Mouse (Mus musculus) erythroblast, adult 5-6 weeks (primary cell): ENCODE data around the gene Kcnn3. TPM values are rescaled to one million over a fixed set of nuclear protein-coding genes. Genes with fewer than 3 reads are reported as not detected.

ENCODE experiments used
- ATAC-seq: replicated peaks from 2 replicates; pipeline ENCODE4 v1.8.0; 2016; ENCODE audit warnings: moderate number of reproducible peaks, mild to moderate bottlenecking, moderate TSS enrichment, inconsistent platforms; ENCODE audit not compliant: poor library complexity, low FRiP score, severe bottlenecking
- total RNA-seq, 2 experiments: library from RNA; stranded (forward) in 1 of 2; stranded (reverse) in 1 of 2; fragments of 150-400 nt in 1 of 2; fragments of 200-764, 138-1000 nt in 1 of 2; gene quantifications; 2 replicates each; pipeline versions ENCODE4 v1.2.3 to v1.2.4; 2015 to 2017; ENCODE audit warnings: low replicate concordance in 2 of 2

Gene Kcnn3
- total RNA-seq, 2 experiments from 2014 or later, result 0.26 TPM; not detected in 1

GRCm38 (mm10) chr3:89558972-89559910 lies 39.3 kb downstream of the Kcnn3 start:
- no peak for ATAC-seq

GRCm38 (mm10) chr3:89561386-89561785 lies 41.4 kb downstream of the Kcnn3 start:
- no peak for ATAC-seq

GRCm38 (mm10) chr3:89565371-89565770 lies 45.4 kb downstream of the Kcnn3 start:
- no peak for ATAC-seq

- no peak for ATAC-seq
These were observed 49.1 kb downstream of the Kcnn3 start for GRCm38 (mm10) chr3:89569058-89569457.

- ATAC-seq, result no peak
These were observed 49.9 kb downstream of the Kcnn3 start for GRCm38 (mm10) chr3:89569707-89570324.

GRCm38 (mm10) chr3:89570362-89570761 lies 50.4 kb downstream of the Kcnn3 start:
- ATAC-seq, result no peak

- no peak for ATAC-seq
These were observed 54.3 kb downstream of the Kcnn3 start for GRCm38 (mm10) chr3:89574260-89574659.

GRCm38 (mm10) chr3:89576381-89576780 lies 56.4 kb downstream of the Kcnn3 start:
- ATAC-seq, result no peak

DNA sequence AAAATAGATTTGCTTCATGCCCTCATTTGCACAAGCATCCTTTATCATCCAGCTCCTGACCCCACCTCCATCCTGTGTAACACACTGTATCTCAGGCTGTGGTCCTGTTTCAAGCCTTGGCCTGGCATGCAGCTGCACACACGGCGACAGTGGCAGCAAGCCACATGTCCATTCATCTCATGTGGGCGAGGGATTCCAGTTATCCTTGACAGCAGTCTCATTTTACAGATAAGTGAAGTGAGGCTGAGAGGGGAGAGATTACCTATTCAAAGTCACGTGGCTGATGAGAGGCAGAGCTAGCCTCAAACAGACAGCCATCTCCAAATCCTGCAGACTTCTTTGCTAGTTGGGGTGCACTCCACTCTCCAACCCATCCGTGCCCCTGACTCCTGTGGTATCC lies 57.2 kb downstream of the Kcnn3 start:
- ATAC-seq, result no peak

DNA sequence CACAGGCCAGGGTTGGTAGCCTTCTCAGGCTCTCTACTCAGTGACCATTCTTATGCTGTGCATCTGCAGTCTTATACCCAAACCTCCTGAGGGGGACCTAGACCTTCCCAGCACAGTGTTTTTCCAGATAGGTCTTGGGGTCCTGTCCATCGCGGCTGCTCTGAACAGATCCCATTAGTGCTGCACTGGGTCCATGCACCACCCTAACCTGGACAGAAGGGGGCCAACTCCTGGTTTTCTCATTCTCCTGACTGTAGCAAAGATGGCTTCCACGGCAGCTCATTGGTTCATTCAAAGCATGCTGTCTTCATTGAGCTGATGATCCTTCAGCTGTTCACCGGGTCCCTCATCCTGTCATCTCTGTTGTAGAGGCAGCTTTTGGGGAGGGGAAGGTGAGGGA lies 58.1 kb downstream of the Kcnn3 start:
- ATAC-seq, result no peak

DNA sequence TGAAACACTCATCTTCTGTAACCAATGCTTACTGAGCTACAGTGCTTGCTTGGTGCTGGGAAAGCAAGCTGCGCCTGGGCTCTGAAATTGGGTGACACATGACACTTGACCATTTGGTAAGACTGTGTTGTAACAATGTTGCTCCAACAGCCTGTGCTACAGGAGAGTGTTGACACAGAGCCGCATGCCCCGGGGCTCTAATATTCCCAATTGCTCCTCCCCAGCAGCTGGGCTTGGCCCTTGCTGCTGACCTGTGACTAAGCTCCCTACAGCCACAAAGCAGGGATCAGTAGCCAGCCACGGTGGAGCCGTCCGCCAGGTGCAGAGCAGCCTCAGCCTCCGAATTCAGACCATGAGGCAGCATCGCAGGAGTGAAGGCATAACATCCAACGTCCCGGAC lies 58.8 kb downstream of the Kcnn3 start:
- no peak for ATAC-seq

DNA sequence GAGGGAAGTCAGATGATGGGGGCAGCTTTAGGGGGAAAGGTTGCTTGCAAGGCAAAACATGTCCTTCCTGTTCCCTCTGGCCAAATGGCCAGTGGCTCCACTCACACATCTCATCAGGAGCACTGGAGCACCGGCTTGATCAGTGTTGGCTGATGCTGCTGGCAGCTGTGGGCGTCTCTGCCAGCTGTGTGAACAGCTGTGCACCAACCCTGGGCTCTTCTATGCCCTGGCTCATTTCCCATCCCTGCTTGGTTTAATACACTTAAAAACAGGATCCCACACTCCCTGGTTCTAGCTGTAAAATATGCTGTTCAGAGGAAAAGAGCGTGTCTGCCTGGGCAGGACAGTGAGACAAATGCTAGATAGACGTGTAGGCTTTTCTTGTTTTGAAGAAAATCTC lies 64.3 kb downstream of the Kcnn3 start:
- no peak for ATAC-seq

DNA sequence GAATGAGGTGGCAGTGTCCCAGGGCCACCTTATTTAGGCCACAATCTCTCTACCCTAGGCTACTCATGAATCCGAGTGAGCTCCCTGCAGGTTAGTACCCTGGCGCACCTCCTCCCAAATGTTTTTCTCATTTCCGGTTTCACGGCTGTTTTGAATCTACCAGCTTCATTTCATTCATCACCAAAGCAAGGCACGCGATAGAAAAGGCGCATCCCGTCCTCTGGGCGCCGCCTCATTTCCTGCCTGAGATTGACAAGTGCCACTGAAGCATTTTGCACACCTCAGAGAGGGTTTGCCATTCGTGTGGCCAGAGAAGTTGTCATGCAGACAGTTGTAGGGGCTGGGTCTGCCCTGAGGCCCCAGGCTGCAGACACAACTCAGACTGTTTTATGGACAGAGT lies 68.5 kb downstream of the Kcnn3 start:
- no peak for ATAC-seq

GRCm38 (mm10) chr3:89589321-89589720 lies 69.4 kb downstream of the Kcnn3 start:
- ATAC-seq, result no peak

DNA sequence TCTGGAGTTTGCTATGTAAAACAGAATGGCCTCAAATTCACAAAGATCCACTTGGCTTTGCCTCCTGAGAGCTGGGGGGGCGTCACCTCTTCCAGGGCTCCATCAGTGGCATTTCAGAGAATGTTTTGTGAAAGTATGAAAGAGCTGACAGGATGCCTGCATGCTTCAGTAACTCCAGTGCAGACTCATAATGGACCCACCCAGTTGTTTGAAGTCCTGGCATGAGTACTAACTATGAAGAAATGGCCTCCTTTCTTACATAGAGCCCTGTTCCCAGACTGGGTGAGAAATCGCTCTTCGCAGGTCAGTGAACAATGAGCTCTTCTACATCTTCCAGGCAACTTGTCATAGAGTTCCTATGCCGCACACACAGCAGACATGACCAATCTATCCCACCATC lies 70.4 kb downstream of the Kcnn3 start:
- ATAC-seq, result no peak

DNA sequence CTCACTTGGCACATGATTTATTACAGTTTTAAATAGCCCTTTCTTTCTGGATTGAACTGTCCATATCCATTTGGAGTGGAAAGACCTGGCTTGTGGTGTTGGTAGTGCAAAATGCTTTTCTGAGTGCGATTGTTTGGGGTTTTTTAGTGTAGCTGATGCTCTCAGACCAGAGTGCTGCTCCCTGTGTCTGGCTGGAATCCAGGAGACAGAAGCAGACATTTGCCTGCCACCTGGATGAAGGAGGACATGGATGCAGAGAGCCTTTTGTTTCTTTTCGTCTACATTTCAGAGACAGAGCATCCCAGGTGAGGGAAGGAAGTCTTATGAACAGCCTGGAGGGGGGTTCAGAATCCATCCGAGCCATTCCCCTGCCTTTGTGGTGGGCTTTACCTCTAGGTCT lies 71.5 kb downstream of the Kcnn3 start:
- no peak for ATAC-seq

GRCm38 (mm10) chr3:89592809-89593208 lies 72.8 kb downstream of the Kcnn3 start:
- no peak for ATAC-seq

GRCm38 (mm10) chr3:89593524-89593923 lies 73.6 kb downstream of the Kcnn3 start:
- no peak for ATAC-seq

DNA sequence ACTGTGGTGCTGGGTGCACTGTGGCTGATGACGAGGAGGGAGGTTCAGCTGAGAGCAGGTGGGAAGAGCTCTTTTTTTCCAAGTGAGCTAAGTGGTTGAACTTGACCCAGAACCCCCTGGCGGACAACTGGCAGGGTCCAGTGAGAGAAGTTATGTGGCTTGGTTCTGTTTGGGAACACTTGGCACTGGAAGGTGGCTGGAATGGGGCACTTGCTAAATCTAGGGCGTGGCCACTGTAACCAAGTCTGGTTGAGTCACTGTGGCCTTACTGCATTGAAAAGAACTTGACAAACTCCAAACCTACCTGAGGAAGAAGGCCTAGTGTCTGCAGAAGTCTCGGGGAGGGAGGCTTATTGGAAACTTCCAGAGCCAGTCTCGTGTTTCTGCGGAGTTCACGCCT lies 78.4 kb downstream of the Kcnn3 start:
- ATAC-seq, result no peak

DNA sequence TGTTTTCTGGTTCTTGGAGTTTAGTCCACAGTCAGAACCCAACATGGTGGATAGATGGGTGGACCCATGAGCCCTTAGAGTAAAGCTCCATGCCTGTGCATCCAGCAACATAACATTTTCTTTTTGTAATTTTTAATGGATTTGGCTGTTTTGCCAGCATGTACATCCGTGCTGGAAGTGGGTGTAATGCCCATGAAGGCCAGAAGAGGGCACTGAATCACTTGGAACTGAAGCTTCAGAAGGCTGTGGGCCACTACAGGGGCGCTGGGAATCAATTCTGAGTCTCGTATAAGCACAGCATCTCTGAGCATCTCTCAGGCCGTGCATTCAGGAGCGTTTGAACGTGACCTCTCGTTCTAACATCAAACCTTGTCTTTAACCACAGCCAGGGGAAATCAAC lies 79.0 kb downstream of the Kcnn3 start:
- ATAC-seq, result no peak

- ATAC-seq, result no peak
These were observed 81.1 kb downstream of the Kcnn3 start for GRCm38 (mm10) chr3:89601060-89601459.
